ENCODE assay signal across 1 mouse cellular context in the genomic region with DNA sequence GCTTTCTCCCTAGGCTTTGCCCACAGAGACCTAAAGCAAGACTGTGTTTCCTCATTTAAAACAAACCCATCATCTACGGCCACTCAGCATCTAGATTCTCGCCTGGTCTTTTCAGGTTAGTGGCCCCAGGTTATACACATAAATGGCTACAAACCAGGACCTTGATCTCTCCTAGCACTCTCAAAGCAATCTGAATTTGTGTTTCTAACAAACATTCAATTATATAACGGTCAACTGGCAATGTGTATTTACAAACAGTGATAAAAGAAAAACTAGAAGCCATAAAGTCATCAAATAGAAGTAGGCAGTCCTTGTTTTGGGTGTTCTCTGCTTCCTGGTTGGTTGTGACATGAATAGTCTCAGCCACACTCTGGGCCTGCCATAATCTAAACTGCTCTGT.
TF ChIP-seq lines count a peak whose summit lies in the region.

No protein-coding gene starts in this region.

TF ChIP-seq in CH12.LX, 34 proteins besides CTCF, POLR2A, EP300 and RAD21 (continued from another document):
- TF ChIP-seq USF2 (conservative IDR thresholded peaks at IDR 0.05; ENCODE audit: low read depth, low read length): no peak
